Mouse (Mus musculus) 3134 (cell line): Measurements from ENCODE around the gene Peli2.
A peak's percentile ranks its signal among the peaks of the same experiment; 100 is the strongest.

Experiments used
- DNase-seq: peaks from one replicate; pipeline ENCODE4 v3.0.0-alpha.2; 2011; ENCODE audit warnings: low spot score; ENCODE audit not compliant: insufficient read length; ENCODE audit errors: extremely low read depth

The Peli2 gene

DNA sequence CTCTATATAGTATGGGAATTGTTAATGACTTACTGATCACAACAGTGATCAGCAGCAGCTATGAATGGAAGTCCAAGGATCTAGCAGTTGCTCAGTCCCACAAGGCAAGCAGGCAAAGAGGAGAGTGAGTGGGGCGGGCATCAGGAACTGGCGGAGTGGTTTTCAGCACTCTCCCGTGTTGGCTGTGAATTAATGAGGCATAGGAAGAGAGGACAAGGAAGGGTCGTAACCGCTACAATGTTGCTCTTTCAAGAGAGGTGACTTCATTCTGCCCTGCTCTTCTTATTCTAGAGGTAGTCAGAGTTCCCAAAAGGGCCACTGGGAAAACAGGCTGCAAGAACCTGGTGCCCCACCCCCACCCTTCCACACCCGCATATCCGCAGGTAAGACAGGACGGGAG is 90.9 kb downstream of the Peli2 start:
- no peak for DNase-seq

DNA sequence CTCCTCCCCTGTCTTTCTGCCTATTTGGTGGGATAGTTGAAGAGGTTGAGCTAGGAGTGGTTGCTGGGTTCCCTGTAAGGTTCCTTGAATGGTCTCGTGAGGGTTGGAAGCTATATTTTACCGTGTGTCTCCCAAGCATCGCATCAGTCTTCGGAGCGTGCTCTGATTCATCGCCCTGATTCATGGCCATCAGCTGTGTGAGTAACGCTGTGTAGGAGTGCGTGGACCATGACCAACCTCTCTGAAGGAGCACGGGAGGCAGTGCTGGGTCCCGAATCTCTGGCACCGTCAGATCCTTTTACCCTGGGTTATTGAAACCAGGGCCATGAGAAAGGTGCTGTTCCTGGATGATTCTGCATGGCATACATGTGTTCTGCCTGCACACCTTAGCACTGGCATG is 92.2 kb downstream of the Peli2 start:
- no peak for DNase-seq

DNA sequence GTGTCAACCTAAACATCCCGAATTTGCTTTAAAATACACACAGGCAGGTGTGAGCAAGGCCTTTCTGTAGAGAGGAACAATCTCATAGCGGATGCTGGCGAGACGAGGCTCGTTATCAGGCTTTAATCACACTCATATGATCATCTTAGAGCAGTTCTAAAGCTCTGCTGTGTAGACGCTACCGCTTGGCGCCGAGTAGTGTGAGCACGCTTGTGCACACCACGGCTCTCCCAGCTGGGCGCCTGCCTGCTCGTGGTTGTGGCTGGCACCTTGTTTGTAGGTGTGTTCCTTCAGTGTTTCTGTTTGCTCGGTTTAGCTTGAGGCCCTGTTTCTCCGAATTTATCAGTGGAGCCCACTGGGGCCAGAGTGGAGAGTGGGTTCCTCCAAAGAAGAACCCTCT is 93.0 kb downstream of the Peli2 start:
- no peak for DNase-seq

DNA sequence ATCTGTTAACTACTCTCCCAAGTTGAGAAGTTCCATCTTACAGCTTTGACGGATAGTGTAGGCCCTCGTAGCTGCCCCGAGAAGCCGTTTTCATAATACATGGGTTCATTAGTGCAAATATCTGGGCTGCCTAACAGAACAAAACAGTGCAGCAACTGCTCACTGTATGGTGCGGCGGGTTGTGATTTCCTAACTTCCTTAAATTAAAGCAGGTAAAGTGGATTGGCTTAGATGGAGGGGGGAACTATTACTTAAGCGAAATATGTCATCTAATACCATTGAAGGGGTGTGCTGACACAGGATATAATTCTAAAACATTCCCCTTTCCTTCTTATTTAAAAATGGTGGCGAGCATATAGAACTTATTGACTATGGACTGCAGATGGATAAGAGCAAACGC is 101.4 kb downstream of the Peli2 start:
- DNase-seq: no peak

DNA sequence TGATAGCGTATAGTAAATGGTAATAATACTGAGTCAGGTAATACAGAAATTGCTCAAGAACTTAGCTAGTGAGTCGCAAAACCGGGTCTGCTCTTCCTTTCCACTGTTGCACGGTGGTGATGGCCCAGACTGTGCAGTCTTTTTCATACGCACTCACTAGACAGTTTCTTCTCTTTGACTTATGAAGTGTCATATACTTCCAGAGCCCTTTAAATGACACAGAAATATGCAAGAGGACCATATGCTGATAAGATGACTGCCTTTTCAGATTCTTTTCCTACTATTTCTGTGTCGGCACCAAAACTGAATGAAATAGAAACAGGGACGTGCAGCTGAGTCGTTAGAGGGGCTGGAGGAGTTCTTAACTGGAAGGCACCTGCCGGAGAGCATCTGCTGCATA is 102.1 kb downstream of the Peli2 start:
- no peak for DNase-seq

DNA sequence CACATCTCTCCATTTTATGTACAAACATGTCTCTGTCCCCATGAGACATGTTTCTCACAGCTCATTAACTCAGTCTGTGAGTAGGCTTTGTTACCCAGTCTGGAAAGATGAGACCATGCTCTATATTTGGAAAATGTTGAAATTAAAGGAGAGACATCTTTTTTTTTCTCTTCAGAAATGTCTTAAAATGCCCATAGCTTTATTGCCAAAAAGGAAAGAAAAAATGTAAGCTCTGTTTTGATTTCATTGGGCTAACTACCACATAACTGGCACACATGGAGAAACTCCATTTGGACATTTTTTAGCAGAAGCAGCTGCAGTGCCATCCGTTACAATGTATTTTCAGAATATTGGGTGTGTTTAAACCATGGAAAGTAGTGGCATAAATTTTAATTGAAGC is 103.6 kb downstream of the Peli2 start:
- no peak for DNase-seq

DNA sequence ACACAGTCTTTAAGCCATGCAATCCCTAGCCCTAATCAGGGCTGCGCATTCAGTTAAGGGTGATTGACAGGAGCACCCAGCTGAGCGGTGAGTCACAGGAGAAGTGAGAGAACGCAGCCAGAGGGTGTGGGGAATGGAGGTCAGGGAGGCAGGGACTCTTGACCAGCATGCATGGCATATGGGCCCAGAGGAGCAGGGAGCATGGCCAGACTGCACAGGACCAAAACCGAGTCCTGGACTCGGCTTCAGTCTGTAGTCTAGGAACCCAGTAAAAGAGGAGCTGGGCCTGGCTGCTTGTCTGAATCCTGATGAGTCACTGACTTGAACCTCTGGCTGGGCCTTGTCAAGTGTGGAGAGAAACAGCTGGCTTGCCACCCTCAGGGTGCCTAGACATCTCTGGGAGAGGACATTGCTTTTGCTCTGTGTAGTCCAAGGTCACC is 104.3 kb downstream of the Peli2 start:
- peak; percentile 82 for DNase-seq

DNA sequence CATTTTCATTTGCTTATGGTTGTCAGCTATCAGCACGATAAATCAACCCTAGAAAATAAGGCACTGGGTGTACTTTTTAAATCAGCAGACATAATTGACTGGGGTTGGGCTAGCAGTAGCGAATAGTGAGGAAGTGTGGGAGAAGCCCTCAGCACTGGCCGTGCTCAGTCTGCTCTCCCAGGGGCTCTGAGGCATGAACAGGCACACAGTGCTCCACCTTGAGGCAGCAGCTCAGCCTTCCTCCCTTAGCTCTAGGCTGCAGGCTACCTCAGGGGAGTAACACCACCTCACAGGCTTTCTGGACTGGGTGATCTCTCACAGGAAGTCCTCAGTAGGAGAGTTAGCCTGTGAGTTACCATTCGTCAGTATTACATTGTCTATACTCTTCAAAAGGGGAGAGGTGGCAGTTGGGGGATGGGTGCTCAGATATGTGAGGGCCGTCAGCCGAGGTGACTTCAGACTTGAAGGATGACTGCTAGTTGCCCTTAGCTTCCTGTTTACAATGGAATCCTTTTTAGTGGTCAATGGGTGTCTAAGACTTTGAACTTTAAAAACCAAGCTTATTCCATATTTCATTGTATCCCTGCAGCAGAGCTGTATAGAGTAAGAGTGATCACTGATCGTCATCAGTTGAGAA is 105.3 kb downstream of the Peli2 start:
- DNase-seq: no peak

DNA sequence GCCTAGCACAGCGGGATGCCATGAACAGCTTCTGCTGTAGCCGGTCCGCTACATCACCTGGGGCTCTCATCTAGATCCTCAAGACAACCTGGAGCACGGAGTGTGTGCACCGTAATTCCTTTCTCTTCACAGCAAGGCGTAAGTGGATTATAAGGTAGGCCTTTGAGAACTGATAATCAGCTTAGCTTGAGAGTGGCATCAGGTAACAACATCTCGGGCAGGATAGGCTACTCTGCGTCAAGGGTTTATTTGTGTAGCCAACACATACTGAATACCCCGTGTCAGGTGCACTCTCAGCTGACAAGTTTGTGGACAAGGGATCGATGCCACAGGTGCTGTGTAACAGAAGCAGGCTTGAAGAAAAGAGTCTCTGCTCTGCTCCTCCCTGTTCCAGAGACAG is 106.1 kb downstream of the Peli2 start:
- DNase-seq: no peak

DNA sequence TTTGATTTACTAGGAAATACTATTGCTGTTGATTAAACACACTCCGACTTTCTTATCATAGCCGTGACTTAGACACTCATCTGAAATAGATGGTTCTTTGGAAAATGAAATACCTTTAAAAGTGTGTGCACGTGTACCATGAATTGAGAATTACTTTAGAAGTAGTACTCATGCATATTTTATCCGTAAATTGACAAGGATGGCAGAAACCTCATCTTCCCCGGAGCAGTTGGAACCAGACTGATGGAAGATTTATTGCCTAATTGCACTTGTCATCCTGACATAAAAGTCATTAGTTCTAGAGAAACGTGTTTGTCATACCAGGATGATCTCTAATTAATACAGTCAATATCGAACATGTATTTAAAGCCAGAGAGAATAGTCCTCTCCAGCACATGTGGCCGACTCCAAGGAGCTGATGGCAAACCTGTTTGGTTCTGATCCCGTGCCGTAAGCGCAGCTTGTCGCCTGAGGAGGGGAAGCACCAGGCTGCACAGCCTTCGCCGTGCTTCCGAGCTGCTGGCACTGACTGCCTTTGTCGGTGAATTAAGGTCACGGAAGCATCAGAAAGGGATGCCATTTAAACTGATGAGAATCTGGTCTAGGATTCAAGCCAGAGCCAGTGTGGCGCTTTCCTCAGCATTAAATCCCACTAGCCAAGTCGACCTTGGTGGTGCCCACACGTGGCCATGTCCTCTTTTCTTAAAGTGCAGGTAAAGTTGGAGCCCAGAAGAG is 114.3 kb downstream of the Peli2 start:
- no peak for DNase-seq

DNA sequence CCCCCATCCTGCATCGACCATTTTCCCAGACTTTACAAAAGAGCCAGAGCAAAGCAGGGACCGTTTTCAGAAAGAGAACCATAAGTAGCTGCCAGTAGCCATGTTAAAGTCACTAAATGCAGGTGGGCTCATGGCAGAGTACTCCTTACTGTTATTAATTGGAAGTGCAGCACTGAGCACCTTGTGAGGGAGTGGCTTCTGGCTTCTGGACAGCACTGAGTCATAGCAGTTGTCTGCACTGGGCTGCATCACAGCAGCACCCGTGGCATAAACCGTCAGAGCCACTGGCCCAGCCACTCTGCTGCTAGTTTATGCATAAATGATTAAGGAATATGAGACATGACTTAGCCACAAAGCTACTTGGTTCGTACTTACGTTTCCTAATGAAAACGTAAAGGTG is 120.7 kb downstream of the Peli2 start:
- DNase-seq: no peak

DNA sequence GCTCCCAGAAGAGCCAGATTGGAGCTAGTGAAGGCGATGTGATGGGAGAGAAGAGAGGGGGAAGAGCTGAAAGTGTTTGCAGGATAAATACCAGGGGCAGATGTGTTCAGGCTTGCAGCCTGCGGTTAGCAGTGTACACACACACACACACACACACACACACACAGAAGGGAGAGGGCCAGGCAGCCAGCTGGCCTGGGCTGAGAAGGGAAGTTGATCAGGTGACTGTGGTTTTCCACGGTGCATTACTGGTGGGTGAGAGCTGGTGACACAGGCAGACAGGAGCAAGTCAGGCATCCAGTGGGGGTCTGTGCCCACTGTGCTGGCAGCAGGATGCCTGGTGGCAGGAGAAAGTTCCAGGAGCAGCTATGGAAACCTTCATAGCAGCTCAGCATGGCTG is 125.6 kb downstream of the Peli2 start:
- peak; percentile 73 for DNase-seq

DNA sequence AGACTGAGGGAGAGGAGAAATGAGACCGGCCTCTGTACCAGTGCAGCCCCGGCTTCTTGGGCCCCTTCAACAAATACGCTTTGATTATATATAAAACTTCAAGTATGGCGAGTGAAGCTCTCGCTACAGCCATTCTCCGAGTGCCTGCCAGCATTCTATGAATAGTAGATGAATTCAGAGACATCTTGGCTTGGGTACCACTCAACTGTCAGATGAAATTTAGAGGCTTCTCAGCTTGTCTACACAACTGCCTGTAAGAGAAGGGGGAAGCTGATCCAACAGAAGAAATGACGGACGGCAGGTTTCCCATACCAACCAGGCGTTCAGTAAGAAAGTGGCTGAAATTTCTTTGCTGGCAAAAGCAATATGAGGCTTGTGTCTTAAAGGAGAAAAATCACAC is 126.3 kb downstream of the Peli2 start:
- DNase-seq: no peak

DNA sequence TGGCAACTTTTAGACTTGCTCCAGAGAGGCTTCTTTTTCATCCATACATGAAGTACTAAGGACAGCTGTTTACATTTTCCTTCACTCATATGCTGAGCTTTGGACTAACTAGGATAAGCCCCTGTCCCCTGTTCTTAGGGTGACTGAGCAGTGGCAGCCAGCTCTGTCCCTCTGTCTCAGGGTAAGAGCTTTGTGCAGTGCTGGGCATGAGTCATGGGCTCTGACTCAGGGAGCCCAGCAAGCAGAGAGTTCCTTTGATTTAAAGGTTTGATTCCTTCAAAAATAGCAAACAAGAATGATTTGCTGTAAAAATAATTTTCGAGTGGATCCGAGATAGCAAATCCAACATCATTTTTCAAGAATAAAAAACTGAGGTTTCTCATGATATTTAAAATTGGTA is 128.8 kb downstream of the Peli2 start:
- peak; percentile 31 for DNase-seq

DNA sequence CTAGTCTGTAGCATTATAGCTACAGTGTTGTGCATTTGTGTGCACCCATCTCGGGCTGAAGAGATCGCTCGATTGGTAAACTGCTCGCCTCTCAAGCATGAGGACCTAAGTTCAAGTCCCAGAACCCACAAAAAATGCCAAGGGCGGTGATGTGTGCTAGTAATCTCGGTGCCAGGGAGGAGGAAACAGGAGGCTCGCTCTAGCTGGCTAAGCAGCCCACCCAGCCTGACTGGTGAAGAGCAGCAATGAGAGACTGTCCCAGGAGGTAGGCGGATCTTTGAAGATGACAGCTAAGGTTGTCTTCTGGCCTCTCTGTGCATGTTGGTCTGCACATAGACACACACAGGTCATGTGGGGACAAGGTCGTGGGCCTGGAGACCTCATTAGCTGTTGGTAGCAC is 129.3 kb downstream of the Peli2 start:
- no peak for DNase-seq

DNA sequence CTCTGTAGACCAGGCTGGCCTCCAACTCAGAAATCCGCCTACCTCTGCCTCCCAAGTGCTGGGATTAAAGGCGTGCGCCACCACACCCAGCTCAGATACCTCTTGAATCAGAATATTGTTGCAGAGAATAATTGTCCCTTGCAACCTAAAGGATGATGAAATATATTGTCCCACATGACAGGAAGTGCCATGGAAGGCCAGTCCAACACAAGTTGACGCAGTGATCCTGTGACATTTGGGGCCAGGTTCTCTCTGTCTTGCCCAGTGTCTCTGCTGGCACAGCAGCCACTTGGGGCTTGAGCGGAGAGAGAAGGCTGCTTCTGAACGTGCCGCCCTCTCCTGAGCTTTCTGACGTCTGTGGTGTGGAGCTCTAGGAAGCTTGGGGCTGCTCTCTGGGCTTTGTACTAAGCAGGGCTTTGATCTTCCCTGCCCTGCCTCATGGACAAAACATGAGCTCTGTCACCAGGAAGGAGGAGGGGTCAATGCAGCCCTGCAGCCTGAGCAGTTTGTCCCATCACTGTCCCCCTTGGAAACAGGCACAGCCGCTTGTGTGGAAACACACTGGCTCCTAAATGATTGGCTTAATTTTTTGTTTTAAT is 130.9 kb downstream of the Peli2 start:
- no peak for DNase-seq

DNA sequence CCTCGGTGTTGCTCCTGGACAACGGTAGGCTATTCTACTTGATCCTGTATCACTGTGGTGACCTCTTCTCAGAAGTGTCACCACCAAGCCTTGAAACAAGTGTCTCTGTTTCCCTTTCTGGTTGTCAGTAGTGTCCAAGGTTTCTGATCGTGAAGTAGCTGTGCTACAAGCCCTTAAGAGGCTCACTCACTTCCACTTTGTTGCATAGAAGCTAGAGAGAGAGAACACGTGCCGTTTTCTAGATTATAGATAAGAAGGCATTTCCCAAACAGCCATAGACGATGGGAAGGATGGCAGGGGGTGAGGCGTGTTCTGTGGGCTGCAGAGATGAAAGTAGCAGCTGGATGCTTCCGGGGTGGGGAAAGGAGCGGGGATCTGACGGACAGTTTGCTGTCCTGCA is 132.6 kb downstream of the Peli2 start:
- DNase-seq: no peak

DNA sequence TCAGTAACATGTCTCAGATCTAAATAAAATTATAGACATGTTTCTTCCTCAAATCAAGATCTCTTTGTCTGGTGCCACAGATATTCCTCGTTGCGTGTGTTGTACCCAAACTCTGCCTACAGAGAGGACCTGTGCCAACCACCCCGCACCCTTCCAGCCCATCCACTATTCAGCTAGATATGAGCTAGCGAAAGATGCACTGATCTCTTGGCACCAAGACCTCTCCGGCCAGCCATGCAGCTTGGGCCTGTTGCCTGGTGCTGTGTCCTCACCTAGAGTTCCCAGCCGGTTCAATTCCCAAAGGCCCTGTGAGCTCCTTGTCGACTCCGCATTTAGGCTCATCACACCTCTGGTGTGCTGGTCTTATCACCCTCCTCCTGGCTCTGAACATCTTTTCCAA is 134.1 kb downstream of the Peli2 start:
- DNase-seq: no peak

DNA sequence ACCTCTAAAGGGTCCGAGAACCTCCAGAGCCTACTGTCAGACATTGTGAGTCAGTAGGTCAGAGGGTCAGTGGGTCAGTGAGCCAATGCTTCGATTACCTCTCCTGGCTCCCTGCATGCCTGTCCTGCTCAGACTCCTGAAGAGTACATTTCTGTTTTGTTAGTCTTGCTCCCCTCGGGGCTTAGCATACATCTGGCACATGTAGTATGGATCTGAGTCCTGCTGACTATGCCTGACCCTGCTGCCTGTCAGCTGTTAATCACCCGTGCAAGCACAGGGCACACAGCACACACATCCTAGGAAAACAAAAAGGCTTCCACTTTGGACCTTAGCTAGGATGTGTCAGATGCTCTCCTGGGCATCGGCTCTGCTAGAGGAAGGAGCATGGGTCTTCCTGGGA is 134.7 kb downstream of the Peli2 start:
- DNase-seq: no peak

DNA sequence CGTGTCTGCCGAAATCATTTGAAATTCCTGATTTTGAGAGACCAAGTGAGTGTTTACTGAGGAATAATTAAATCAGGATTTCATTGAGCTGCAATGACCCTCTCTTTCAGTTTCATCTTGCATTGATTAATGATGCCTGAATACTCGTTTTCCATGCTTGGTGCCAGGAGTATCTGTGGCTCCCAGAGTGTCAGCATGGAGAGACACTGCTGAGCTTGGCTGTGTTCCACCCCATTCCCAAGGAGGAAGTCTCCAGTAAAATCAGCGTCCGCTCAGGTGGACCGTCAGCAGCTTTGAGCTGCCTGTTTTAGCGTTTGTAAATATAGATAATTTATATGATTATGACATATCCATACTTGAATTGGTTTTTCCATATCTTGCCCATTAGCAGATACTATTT is 137.1 kb downstream of the Peli2 start:
- no peak for DNase-seq

DNA sequence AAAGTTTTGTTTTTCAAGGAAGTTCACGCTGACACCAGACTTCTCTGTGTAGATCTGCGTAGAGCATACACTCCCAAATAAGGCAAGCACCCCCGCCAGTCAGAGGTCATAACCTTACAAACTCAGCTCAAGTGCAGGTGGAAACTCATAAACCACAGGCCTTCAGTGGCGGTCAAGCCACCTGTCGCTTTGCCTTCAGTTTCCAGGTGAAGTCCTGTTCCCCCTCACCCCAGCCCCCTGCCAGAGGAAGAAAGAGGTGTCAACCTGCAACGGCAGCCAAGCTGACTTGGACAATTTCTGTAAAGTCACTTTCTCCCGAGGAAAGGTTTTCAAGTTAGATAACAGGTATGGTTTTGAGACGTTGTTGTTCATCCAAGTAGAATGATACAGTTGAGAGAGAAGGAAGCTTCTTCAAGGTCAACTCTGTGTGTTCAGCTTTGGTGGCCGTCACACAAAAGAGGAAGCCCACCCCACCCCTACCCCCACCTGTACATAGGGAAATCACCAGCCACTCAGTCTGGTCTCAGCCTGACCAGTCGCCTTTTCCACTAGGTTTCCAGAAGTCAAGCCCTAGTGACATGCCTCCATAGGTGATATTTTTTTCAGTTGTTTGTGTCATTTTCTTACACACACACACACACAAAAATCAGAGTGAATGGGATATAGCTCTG is 138.2 kb downstream of the Peli2 start:
- DNase-seq: no peak

DNA sequence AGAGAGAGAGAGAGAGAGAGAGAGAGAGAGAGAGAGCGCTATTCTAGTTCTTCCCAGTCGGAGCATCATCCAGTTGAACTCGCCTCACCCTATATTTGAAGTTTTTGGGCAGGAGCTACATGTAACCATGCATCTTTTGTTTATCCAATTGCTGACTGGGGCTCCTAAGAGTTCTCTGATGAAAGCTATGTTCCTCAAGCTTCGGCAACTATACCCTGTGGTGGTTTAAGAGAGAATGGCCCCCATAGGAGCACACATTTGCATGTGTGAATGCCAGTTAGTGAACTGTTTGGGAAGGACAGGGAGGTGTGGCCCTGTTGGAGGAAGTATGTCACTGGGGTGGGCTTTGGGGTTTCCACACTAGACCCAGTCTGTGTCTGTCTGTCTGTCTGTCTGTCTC is 142.5 kb downstream of the Peli2 start:
- DNase-seq: no peak
